Comparison of ENCODE assay signal across 10 mouse cellular contexts in genomic region chr8:70043996-70044395, GRCm38 (mm10). TPM values are rescaled to one million over a fixed set of nuclear protein-coding genes. Genes with fewer than 3 reads are reported as not detected.
DNase-seq lines count a peak whose midpoint lies in the region; ATAC-seq and TF ChIP-seq lines count a peak whose summit lies in the region.
"Had no signal": no experiment of that assay in that cellular context is flagged by ENCODE, and none has a peak within 500 bp of the region (broad histone marks: within the 10 kb centered on the region; RNA-seq: fewer than 3 reads in every experiment).

No protein-coding gene starts in this region.

- no peaks in the 10 kb centered on the region for H3K9me3 ChIP-seq in heart, embryonic 15.5 days (replicated peaks)
- H3K9me3 ChIP-seq in hindbrain, embryonic 13.5 days, result no peaks in the 10 kb centered on the region
- H3K9me3 ChIP-seq in midbrain, embryonic 13.5 days, result no peaks in the 10 kb centered on the region

- ATAC-seq in heart, embryonic 15.5 days (replicated peaks; ENCODE audit: insufficient number of reproducible peaks, insufficient read depth, low FRiP score, low read depth), result no peak
- no peak for ATAC-seq in hindbrain, embryonic 13.5 days (ENCODE audit: low FRiP score)
- no peak for ATAC-seq in midbrain, embryonic 13.5 days

- H3K27me3 ChIP-seq in heart, embryonic 15.5 days, result no peaks in the 10 kb centered on the region
- no peaks in the 10 kb centered on the region for H3K27me3 ChIP-seq in hindbrain, embryonic 13.5 days
- H3K27me3 ChIP-seq in midbrain, embryonic 13.5 days, result no peaks in the 10 kb centered on the region
- H3K27me3 ChIP-seq in thymus, adult 2 months (ENCODE audit: control insufficient read depth, insufficient read depth, low read length), result no peaks in the 10 kb centered on the region

- no peak for TF ChIP-seq CTCF in thymus, adult 2 months (IDR thresholded peaks at IDR 0.05; ENCODE audit: borderline replicate concordance, control insufficient read depth, extremely low read depth, insufficient read depth, low read length, poor library complexity)

- H3K9ac ChIP-seq in heart, embryonic 15.5 days, result no peak overlapping the region
- peak overlapping the region; percentile 99 for H3K9ac ChIP-seq in hindbrain, embryonic 13.5 days
- peak overlapping the region; percentile 96 for H3K9ac ChIP-seq in midbrain, embryonic 13.5 days (replicated peaks)

- 88% methylated on average over 5 of the region's 5 CpGs for WGBS in heart, embryonic 15.5 days
- WGBS in hindbrain, embryonic 13.5 days, result 87% methylated on average over 5 of the region's 5 CpGs
- 91% methylated on average over 5 of the region's 5 CpGs for WGBS in midbrain, embryonic 13.5 days
- 94% methylated on average over 5 of the region's 5 CpGs for WGBS in thymus, adult 2 months

- H3K4me2 ChIP-seq in heart, embryonic 15.5 days, result peak overlapping the region; percentile 79
- H3K4me2 ChIP-seq in hindbrain, embryonic 13.5 days, result peak overlapping the region; percentile 93
- H3K4me2 ChIP-seq in midbrain, embryonic 13.5 days (replicated peaks), result peak overlapping the region; percentile 93

- TF ChIP-seq POLR2A in thymus, adult 2 months (IDR thresholded peaks at IDR 0.05; ENCODE audit: control insufficient read depth, extremely low read depth, insufficient read depth, low read length, poor library complexity), result no peak

- no peak overlapping the region for H3K4me3 ChIP-seq in heart, embryonic 15.5 days
- H3K4me3 ChIP-seq in hindbrain, embryonic 13.5 days, result peak overlapping the region; percentile 97
- peak overlapping the region; percentile 72 for H3K4me3 ChIP-seq in midbrain, embryonic 13.5 days (replicated peaks)
- H3K4me3 ChIP-seq in thymus, adult 2 months (ENCODE audit: control insufficient read depth, insufficient read depth, low read length), result no peak overlapping the region

- H3K36me3 ChIP-seq in heart, embryonic 15.5 days, result peaks cover 6% of the 10 kb centered on the region; the same call in 1 of the 2 replicates
- peaks cover 11% of the 10 kb centered on the region for H3K36me3 ChIP-seq in hindbrain, embryonic 13.5 days
- peaks cover 13% of the 10 kb centered on the region for H3K36me3 ChIP-seq in midbrain, embryonic 13.5 days
- H3K36me3 ChIP-seq in thymus, adult 2 months (ENCODE audit: control insufficient read depth, insufficient read depth, low read length), result peaks cover 10% of the 10 kb centered on the region

- DNase-seq in heart, postnatal 25 days (ENCODE audit: low spot score), result no peak
- peak; percentile 15 to 17 for DNase-seq in cerebellum, postnatal 14 days
- no peak for DNase-seq in layer of hippocampus, postnatal 25 days (ENCODE audit: extremely low spot score in 1 of 2, low spot score in 1 of 2)
- DNase-seq in thymus, adult 2 months, result no peak
- DNase-seq in lung, adult 18-20 months, result no peak
- DNase-seq: lung, postnatal 10 days had no signal

- no peak overlapping the region for H3K27ac ChIP-seq in heart, embryonic 15.5 days
- no peak overlapping the region for H3K27ac ChIP-seq in hindbrain, embryonic 13.5 days
- no peak overlapping the region for H3K27ac ChIP-seq in midbrain, embryonic 13.5 days
- H3K27ac ChIP-seq in thymus, adult 2 months (ENCODE audit: control insufficient read depth, insufficient read depth, low read length), result no peak overlapping the region

- intact Hi-C loops in heart, postnatal 25 days (cut with DNase I), result loop anchor here (5.0 kb wide), 1 partner anchor 88 kb away; the partner anchor contains the start of gene Nr2c2ap

- peaks cover 38% of the 10 kb centered on the region for H3K4me1 ChIP-seq in heart, embryonic 15.5 days (replicated peaks)
- H3K4me1 ChIP-seq in hindbrain, embryonic 13.5 days (replicated peaks), result peaks cover 45% of the 10 kb centered on the region
- H3K4me1 ChIP-seq in midbrain, embryonic 13.5 days (replicated peaks), result peaks cover 41% of the 10 kb centered on the region
- peaks cover 13% of the 10 kb centered on the region for H3K4me1 ChIP-seq in thymus, adult 2 months (replicated peaks; ENCODE audit: control insufficient read depth, insufficient read depth, low read length)

RNA-seq across cellular contexts. Expression of gene Sugp1, which starts 1.4 kb away (rescaled TPM):
- 25.4 and 31.5 TPM in 2 replicates for polyA plus RNA-seq in heart, embryonic 15.5 days (2015; fragmentation: Nextera tagmentation; extraction: Ambion mirVana)
- total RNA-seq in heart, postnatal 25 days (2021), result 10 to 100 TPM; 17.2 to 18.4 TPM
- 61.0 and 68.6 TPM in 2 replicates for polyA plus RNA-seq in hindbrain, embryonic 13.5 days (2015; fragmentation: Nextera tagmentation; extraction: Ambion mirVana)
- polyA plus RNA-seq in midbrain, embryonic 13.5 days (2015; fragmentation: Nextera tagmentation; extraction: Ambion mirVana), result 62.1 and 65.1 TPM in 2 replicates
- total RNA-seq in layer of hippocampus, postnatal 25 days (2021), result 10 to 100 TPM; 48.7 to 58.3 TPM
- 17.8 and 18.1 TPM in 2 replicates for polyA plus RNA-seq in thymus, adult 2 months (2012; rRNA removed)

RNA-seq across cellular contexts. Expression of gene Mau2, which starts 1.5 kb away (rescaled TPM):
- 32.0 and 43.5 TPM in 2 replicates for polyA plus RNA-seq in heart, embryonic 15.5 days (2015; fragmentation: Nextera tagmentation; extraction: Ambion mirVana)
- total RNA-seq in heart, postnatal 25 days (2021), result 10 to 100 TPM; 34.7 to 35.5 TPM
- 72.0 and 80.7 TPM in 2 replicates for polyA plus RNA-seq in hindbrain, embryonic 13.5 days (2015; fragmentation: Nextera tagmentation; extraction: Ambion mirVana)
- 83.9 and 87.6 TPM in 2 replicates for polyA plus RNA-seq in midbrain, embryonic 13.5 days (2015; fragmentation: Nextera tagmentation; extraction: Ambion mirVana)
- total RNA-seq in layer of hippocampus, postnatal 25 days (2021), result 10 to 100 TPM; 77.2 to 83.9 TPM
- 186 and 190 TPM in 2 replicates for polyA plus RNA-seq in thymus, adult 2 months (2012; rRNA removed)

RNA-seq across cellular contexts. Expression of gene Tm6sf2, which starts 28.7 kb away (rescaled TPM):
- 0.60 and 1.0 TPM in 2 replicates for polyA plus RNA-seq in heart, embryonic 15.5 days (2015; fragmentation: Nextera tagmentation; extraction: Ambion mirVana)
- total RNA-seq in heart, postnatal 25 days (2021), result 1 to 10 TPM; 1.1 to 1.3 TPM
- 1.9 TPM in 2 replicates for polyA plus RNA-seq in hindbrain, embryonic 13.5 days (2015; fragmentation: Nextera tagmentation; extraction: Ambion mirVana)
- polyA plus RNA-seq in midbrain, embryonic 13.5 days (2015; fragmentation: Nextera tagmentation; extraction: Ambion mirVana), result 1.8 TPM in 2 replicates
- 1 to 10 TPM; 2.9 to 4.9 TPM for total RNA-seq in layer of hippocampus, postnatal 25 days (2021)
- 5.1 and 5.9 TPM in 2 replicates for polyA plus RNA-seq in thymus, adult 2 months (2012; rRNA removed)

RNA-seq across cellular contexts. Expression of gene Hapln4, which starts 39.3 kb away (rescaled TPM):
- 0.03 TPM in 1 of 2 replicates, not detected in the other for polyA plus RNA-seq in heart, embryonic 15.5 days (2015; fragmentation: Nextera tagmentation; extraction: Ambion mirVana)
- not detected for total RNA-seq in heart, postnatal 25 days (2021)
- 0.39 and 0.75 TPM in 2 replicates for polyA plus RNA-seq in hindbrain, embryonic 13.5 days (2015; fragmentation: Nextera tagmentation; extraction: Ambion mirVana)
- polyA plus RNA-seq in midbrain, embryonic 13.5 days (2015; fragmentation: Nextera tagmentation; extraction: Ambion mirVana), result 0.39 and 0.40 TPM in 2 replicates
- 10 to 100 TPM; 68.2 to 77.5 TPM for total RNA-seq in layer of hippocampus, postnatal 25 days (2021)
- polyA plus RNA-seq in thymus, adult 2 months (2012; rRNA removed), result 0.11 and 0.15 TPM in 2 replicates
- total RNA-seq: gastrocnemius, postnatal 4 days had no signal

RNA-seq across cellular contexts. Expression of gene Gatad2a, which starts 47.8 kb away (rescaled TPM):
- 33.2 and 46.3 TPM in 2 replicates for polyA plus RNA-seq in heart, embryonic 15.5 days (2015; fragmentation: Nextera tagmentation; extraction: Ambion mirVana)
- total RNA-seq in heart, postnatal 25 days (2021), result 10 to 100 TPM; 34.3 to 35.6 TPM
- polyA plus RNA-seq in hindbrain, embryonic 13.5 days (2015; fragmentation: Nextera tagmentation; extraction: Ambion mirVana), result 25.0 and 26.6 TPM in 2 replicates
- 26.0 and 27.7 TPM in 2 replicates for polyA plus RNA-seq in midbrain, embryonic 13.5 days (2015; fragmentation: Nextera tagmentation; extraction: Ambion mirVana)
- total RNA-seq in layer of hippocampus, postnatal 25 days (2021), result 10 to 100 TPM; 30.7 TPM
- polyA plus RNA-seq in thymus, adult 2 months (2012; rRNA removed), result 84.5 and 116 TPM in 2 replicates

Comparison
In these comparisons a context has a peak if more than half of its experiments do, and no peak if none do; other contexts are left out.
1. H3K4me3 ChIP-seq: peak in hindbrain, embryonic 13.5 days (single experiment) and midbrain, embryonic 13.5 days (single experiment); none in heart, embryonic 15.5 days (single experiment) and thymus, adult 2 months (single experiment).
2. DNase-seq: peak in cerebellum, postnatal 14 days (2 of 2); none in heart, postnatal 25 days (single experiment), layer of hippocampus, postnatal 25 days (0 of 2), thymus, adult 2 months (single experiment) and lung, adult 18-20 months (0 of 2).
3. Peak in every context shown above with its lines, with median percentiles within 50 percentile points of each other: H3K4me2 ChIP-seq.